Mouse (Mus musculus): ENCODE measurements around the gene Cpsf4l.

- no peak for TF ChIP-seq CTCF (IDR thresholded peaks at IDR 0.05; ENCODE audit: low read depth, low read length)
- no peak for TF ChIP-seq POLR2A (IDR thresholded peaks at IDR 0.05; ENCODE audit: borderline replicate concordance, low read depth, low read length)
These were observed 43.6 kb downstream of the Cpsf4l start for GRCm38 (mm10) chr11:113666205-113666604.
